Mouse (Mus musculus): ENCODE results near the gene Tsnax. TPM values are rescaled to one million over a fixed set of nuclear protein-coding genes. Genes with fewer than 3 reads are reported as not detected.
A peak's percentile ranks its signal among the peaks of the same experiment; 100 is the strongest.

The Tsnax gene
- total and polyA plus RNA-seq, 3 experiments = 105 to 160 TPM; not detected in 1

DNA sequence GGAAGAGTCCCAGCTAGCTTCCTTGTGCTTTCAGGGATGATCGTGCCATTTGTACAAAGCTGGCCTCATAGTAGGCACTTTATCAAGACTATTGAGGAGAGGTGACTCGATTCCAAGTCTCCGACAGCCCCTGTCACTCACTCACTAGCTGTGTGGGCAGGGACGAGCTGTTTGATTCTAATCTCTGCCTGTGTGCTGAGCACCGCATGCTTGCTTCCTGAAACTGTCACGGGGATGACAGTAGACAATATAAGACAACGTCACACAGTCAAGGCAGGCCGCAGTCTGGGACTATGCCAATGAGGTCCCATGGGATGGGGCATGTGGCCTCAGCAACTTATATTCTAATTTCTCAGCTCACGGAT lies 54.8 kb downstream of the Tsnax start (continued):
- peak; percentile 85 for TF ChIP-seq ETS1 (IDR thresholded peaks at IDR 0.05; ENCODE audit: low read depth, low read length)

DNA sequence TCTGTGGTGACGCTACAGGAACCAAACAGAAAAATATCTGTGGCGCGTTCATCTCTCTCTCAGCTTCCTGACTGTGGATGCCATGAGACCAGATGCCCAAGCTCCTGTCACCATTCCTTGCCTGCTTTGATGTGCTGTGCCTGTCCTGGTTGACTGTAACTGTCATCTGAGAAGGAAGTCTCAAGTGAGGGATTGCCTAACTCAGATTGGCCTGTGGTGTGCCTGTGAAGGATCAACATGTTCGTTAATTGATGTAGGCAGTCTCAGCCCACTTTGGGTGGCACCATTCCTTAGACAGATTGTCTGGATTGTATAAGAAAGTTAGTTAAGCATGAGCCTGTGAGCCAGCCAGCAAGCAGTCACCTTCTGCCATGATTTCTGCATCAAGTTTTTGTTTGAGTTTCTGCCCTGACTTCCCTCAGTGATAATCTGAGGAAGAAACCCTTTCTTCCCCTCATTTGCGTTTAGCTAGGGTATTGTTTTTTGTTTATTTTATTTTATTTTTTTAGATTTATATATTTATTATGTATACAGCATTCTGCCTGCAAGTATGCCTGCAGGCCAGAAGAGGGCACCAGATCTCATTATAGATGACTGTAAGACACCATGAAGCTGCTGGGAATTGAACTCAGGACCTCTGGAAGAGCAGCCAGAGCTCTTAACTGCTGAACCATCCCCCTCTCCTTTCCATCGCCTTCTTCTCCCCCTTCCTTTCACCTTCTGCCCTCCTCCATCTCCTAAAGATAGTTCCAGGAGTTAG lies 55.5 kb downstream of the Tsnax start:
- Histone ChIP-seq H3K36me3 (ENCODE audit: control insufficient read depth in 1 of 2, insufficient read depth in 2 of 2, low read length in 2 of 2) (peaks cover 0 to 4% of the 10 kb centered on the region in 2 experiments; a peak in 1 of 4 replicates), H3K27ac (ENCODE audit: control insufficient read depth, low read depth, low read length) (peak overlapping the region; percentile 93), H3K27me3 (ENCODE audit: control insufficient read depth in 1 of 2, insufficient read depth in 2 of 2, low read length in 2 of 2) (no peaks in the 10 kb centered on the region), H3K4me3 (ENCODE audit: control insufficient read depth in 1 of 2, insufficient read depth in 1 of 2, low read depth in 2 of 2, low read length in 2 of 2) (no peak overlapping the region), H3K4me1 (ENCODE audit: control insufficient read depth in 1 of 2, insufficient read depth in 2 of 2, low read length in 2 of 2) (peaks cover 0 to 11% of the 10 kb centered on the region in 2 experiments; a peak in 2 of 4 replicates), H3K79me2 (ENCODE audit: control insufficient read depth, insufficient read depth, low read length, poor library complexity) (no peaks in the 10 kb centered on the region), H3K9ac (ENCODE audit: control insufficient read depth, low read depth, low read length, poor library complexity, severe bottlenecking) (no peak overlapping the region), H3K9me3 (replicated peaks; ENCODE audit: insufficient read depth, low read length) (no peaks in the 10 kb centered on the region)
- peak; percentile 45 for DNase-seq (ENCODE audit: low read depth, low spot score)
- TF ChIP-seq CTCF (IDR thresholded peaks at IDR 0.05 in 2 of 3, conservative IDR thresholded peaks at IDR 0.05 in 1 of 3; ENCODE audit: control insufficient read depth in 1 of 3, insufficient read depth in 1 of 3, low read depth in 2 of 3, low read length in 3 of 3, poor library complexity in 1 of 3, severe bottlenecking in 1 of 3) = peak; percentile 35 to 45 (median 42)
- peak; percentile 33; the same call in 1 of the 2 replicates for TF ChIP-seq ZC3H11A (IDR thresholded peaks at IDR 0.05; ENCODE audit: low read depth, low read length)
- no peak for TF ChIP-seq ZNF384 (IDR thresholded peaks at IDR 0.05; ENCODE audit: low read depth, low read length)
- peak; percentile 47 for TF ChIP-seq RAD21 (IDR thresholded peaks at IDR 0.05; ENCODE audit: low read depth, low read length)
- peak; percentile 39 for TF ChIP-seq SMC3 (IDR thresholded peaks at IDR 0.05; ENCODE audit: low read depth, low read length)

DNA sequence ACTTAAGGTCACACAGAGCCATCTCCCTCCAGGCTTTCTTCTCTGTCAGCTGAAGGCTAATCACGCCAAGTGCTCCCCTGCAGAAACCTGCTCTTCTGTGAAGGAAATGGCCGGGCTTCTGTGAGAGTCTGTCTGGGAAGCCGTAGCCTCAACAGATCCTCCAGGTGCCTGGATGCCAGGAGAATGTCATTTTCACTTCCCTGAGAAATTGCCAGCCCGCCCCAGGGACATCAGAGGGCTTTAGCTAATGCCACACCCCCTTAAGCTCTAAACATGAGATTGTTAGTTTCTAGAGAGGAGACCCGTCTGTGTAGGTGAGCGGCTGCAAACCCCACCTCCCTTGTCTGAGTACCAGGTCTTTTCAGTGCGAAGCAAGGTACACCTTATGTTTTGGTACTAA lies 56.5 kb downstream of the Tsnax start:
- H3K4me3 ChIP-seq (ENCODE audit: control insufficient read depth in 1 of 2, insufficient read depth in 1 of 2, low read depth in 2 of 2, low read length in 2 of 2) = no peak overlapping the region
- no peaks in the 10 kb centered on the region for H3K9me3 ChIP-seq (replicated peaks; ENCODE audit: insufficient read depth, low read length)
- TF ChIP-seq TBP (IDR thresholded peaks at IDR 0.05; ENCODE audit: low read depth, low read length) (no peak), MEF2A (IDR thresholded peaks at IDR 0.05; ENCODE audit: extremely low read depth, insufficient replicate concordance, low read depth, low read length, poor library complexity, severe bottlenecking) (no peak), TAL1 (IDR thresholded peaks at IDR 0.05; ENCODE audit: low read length) (no peak), GABPA (IDR thresholded peaks at IDR 0.05; ENCODE audit: low read depth, low read length) (no peak), ZMIZ1 (IDR thresholded peaks at IDR 0.05; ENCODE audit: low read depth, low read length) (no peak), MAX (IDR thresholded peaks at IDR 0.05; ENCODE audit: low read length) (no peak), NELFE (IDR thresholded peaks at IDR 0.05; ENCODE audit: low read depth, low read length) (no peak), POLR2AphosphoS5 (IDR thresholded peaks at IDR 0.05; ENCODE audit: borderline replicate concordance, low read depth, low read length) (no peak), HCFC1 (IDR thresholded peaks at IDR 0.05; ENCODE audit: low read depth, low read length) (no peak), TCF12 (IDR thresholded peaks at IDR 0.05; ENCODE audit: low read depth, low read length) (no peak), ETS1 (IDR thresholded peaks at IDR 0.05; ENCODE audit: low read depth, low read length) (no peak), JUND (IDR thresholded peaks at IDR 0.05; ENCODE audit: low read depth, low read length) (no peak), BHLHE40 (IDR thresholded peaks at IDR 0.05; ENCODE audit: borderline replicate concordance, low read depth, low read length) (no peak), POLR2A (IDR thresholded peaks at IDR 0.05; ENCODE audit: control insufficient read depth in 1 of 2, insufficient read depth in 1 of 2, low read depth in 1 of 2, low read length in 2 of 2, poor library complexity in 1 of 2) (no peak), SMC3 (IDR thresholded peaks at IDR 0.05; ENCODE audit: low read depth, low read length) (no peak), RAD21 (IDR thresholded peaks at IDR 0.05; ENCODE audit: low read depth, low read length) (no peak), GATA1 (IDR thresholded peaks at IDR 0.05; ENCODE audit: low read depth, low read length) (no peak), POLR2AphosphoS2 (IDR thresholded peaks at IDR 0.05; ENCODE audit: low read length) (no peak), UBTF (IDR thresholded peaks at IDR 0.05; ENCODE audit: borderline replicate concordance, insufficient read depth, low read depth, low read length) (no peak)
- no peak for DNase-seq (ENCODE audit: low read depth, low spot score)
- H3K9ac ChIP-seq (ENCODE audit: control insufficient read depth, low read depth, low read length, poor library complexity, severe bottlenecking) = no peak overlapping the region
- H3K79me2 ChIP-seq (ENCODE audit: control insufficient read depth, insufficient read depth, low read length, poor library complexity) = no peaks in the 10 kb centered on the region
- H3K4me1 ChIP-seq (ENCODE audit: control insufficient read depth in 1 of 2, insufficient read depth in 2 of 2, low read length in 2 of 2) = peaks cover 0 to 11% of the 10 kb centered on the region in 2 experiments; a peak in 2 of 4 replicates
- peaks cover 0 to 4% of the 10 kb centered on the region in 2 experiments; a peak in 1 of 4 replicates for H3K36me3 ChIP-seq (ENCODE audit: control insufficient read depth in 1 of 2, insufficient read depth in 2 of 2, low read length in 2 of 2)
- H3K27ac ChIP-seq (ENCODE audit: control insufficient read depth, low read depth, low read length) = no peak overlapping the region
- H3K27me3 ChIP-seq (ENCODE audit: control insufficient read depth in 1 of 2, insufficient read depth in 2 of 2, low read length in 2 of 2) = no peaks in the 10 kb centered on the region
